Mouse (Mus musculus) heart, adult 2 months (tissue): Measurements from ENCODE around the gene Gdf7.

Experiments
- CTCF ChIP-seq: fragments of 200-600 bp; IDR thresholded peaks from 2 replicates; pipeline ENCODE4 v1.8.1; 2022; ENCODE audit warnings: antibody characterized with exemption, mild to moderate bottlenecking, moderate library complexity
- EP300 ChIP-seq: fragments of 200-500 bp; IDR thresholded peaks from 2 replicates; pipeline ENCODE4 v1.6.1; 2011; ENCODE audit warnings: low read depth, low read length, control low read depth; ENCODE audit not compliant: insufficient read depth
- POLR2A ChIP-seq: fragments of 200-500 bp; IDR thresholded peaks from 2 replicates; pipeline ENCODE4 v1.6.1; 2011; ENCODE audit warnings: mild to moderate bottlenecking, low read depth, low read length, control low read depth; ENCODE audit not compliant: insufficient read depth

- TF ChIP-seq EP300 (no peak), CTCF (no peak), POLR2A (no peak)
Measured at GRCm38 (mm10) chr12:8260297-8260696, 41.5 kb downstream of the Gdf7 start.
